Mouse (Mus musculus) cerebellum, postnatal 10 days (tissue): ENCODE measurements around the gene Dtx3.
"Not testable (repeated sequence)": the region's sequence is repeated elsewhere in the genome, so short reads cannot be mapped to it uniquely, and the experiment has no call there.

ENCODE experiments used
- DNase-seq, 2 experiments: peaks; one replicate each; pipeline ENCODE4 v3.0.0; 2021; ENCODE audit warnings: mixed read lengths in 2 of 2

The Dtx3 gene

GRCm38 (mm10) chr10:127204589-127204988 lies 9.1 kb upstream of the Dtx3 start:
- peak in 1 of 2 experiments; percentile 0 for DNase-seq

DNA sequence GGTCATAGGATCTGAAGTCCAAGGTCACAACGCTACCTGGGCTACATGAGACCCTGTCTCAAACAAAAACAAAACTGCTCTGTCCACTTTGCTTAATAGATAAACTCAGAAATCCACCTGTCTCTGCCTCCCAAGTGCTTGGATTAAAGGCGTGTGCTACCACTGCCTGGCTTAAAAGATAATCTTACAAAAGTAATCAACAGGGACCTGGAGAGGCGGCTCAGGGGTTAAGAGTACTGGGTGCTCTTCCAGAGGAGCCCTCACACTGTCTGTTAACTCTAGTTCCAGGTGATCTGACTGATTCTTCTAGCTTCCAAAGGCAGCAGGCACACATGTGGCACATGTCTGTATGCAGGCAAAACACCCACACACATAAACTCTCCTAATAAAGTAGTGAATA lies 7.6 kb upstream of the Dtx3 start:
- DNase-seq = no peak

DNA sequence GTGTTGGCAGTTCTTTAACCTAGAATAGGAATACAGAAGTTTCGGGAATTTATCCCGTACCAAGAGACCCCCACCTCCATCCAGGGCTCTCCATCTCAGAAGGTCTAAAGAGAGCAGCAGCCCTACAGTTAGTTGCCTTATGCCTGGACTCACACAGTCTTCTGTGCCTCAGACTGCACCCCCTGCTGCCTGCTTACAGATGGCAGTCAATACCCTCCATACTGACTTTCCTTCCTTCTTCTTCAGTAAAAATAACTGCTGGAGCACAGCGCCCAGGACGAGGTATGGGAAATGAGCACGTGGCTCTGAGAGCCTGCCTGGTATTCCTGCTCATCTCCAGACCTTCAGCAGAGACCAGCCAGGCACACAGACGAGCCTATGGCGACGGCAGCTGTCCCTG lies 4.8 kb upstream of the Dtx3 start:
- DNase-seq = no peak

- no peak for DNase-seq
Measured at GRCm38 (mm10) chr10:127199474-127199873, 3.9 kb upstream of the Dtx3 start.

DNA sequence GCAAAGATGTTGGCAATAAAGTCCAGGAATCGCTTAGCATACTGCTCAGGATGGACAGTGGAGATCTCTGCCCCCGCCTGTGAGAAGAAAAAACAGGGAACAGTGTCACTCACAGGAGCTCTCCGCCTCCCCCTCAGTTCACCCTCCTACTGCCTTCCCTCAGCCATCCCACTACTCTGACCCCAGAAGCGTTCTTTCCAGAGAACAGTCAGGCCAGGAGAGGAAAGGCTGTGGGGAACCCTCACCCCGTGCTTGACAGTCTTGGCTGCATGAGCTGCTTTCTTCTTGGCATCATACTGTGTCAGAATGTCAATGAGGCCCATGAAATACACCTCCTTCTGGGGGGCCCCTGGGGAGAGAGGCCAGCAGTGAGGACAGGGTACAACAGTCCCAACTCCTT lies 3.5 kb upstream of the Dtx3 start:
- no peak for DNase-seq

DNA sequence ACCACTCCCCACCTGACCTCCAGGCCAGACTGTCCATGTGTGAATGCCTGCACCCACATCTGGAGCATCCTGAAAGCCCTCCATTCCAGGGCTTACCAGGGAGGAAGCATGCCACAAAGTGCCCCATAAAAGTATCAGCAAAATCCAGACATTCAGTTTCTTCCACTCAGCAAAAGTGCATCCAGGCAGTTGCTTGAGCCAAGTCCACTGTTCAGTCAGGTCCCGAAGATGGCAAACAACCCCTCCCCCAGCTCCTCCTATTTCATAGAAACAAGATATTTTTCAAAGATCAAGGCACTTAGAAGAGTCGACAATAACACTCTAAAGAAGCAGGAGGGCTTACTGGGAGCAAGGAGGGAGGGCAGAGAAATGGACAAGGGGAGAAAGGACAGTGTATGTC lies 3.0 kb upstream of the Dtx3 start:
- DNase-seq = no peak

DNA sequence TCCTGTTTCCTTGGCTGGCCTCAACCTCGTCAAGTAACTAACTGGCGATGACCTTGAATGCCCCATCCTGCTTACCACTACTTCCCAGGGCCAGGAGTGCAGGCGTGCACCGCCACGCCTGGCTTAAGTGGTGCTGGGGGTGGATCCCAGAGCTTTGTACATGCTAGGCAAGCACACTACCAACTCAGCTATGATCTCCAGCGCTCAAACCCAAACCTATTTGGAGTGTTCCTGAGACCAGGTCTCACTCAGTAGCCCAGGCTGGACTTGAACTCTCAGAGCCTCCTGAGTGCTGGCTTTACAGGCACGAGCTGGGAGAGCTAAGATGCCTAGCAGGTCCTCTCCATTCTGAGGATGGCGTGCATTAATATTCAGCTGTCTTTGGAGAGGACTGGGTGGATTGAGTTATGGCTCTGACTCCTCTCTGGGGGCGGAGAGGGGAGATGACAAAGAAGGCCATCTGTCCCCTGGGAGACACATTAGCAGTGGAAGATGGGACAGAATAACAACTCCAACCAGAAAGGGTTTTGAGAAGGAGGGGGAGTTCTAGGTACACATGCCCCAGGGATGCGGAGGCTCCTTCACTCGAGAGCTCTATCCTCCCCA lies 2.1 kb upstream of the Dtx3 start:
- peak in 1 of 2 experiments; percentile 0 for DNase-seq

GRCm38 (mm10) chr10:127197104-127197503 lies 1.6 kb upstream of the Dtx3 start:
- peak in 1 of 2 experiments; percentile 16 for DNase-seq

GRCm38 (mm10) chr10:127196392-127196791 lies 864 bp upstream of the Dtx3 start:
- DNase-seq = peak; percentile 79

- peak; percentile 77 to 78 for DNase-seq
Measured at GRCm38 (mm10) chr10:127194428-127195327, 850 bp downstream of the Dtx3 start.

- DNase-seq = peak in 1 of 2 experiments; percentile 8
Measured at GRCm38 (mm10) chr10:127193011-127193410, 2.5 kb downstream of the Dtx3 start.

GRCm38 (mm10) chr10:127192057-127192328 lies 3.5 kb downstream of the Dtx3 start:
- not testable (repeated sequence) for DNase-seq

- DNase-seq = peak in 1 of 2 experiments; percentile 23
Measured at GRCm38 (mm10) chr10:127191191-127192056, 4.1 kb downstream of the Dtx3 start.

DNA sequence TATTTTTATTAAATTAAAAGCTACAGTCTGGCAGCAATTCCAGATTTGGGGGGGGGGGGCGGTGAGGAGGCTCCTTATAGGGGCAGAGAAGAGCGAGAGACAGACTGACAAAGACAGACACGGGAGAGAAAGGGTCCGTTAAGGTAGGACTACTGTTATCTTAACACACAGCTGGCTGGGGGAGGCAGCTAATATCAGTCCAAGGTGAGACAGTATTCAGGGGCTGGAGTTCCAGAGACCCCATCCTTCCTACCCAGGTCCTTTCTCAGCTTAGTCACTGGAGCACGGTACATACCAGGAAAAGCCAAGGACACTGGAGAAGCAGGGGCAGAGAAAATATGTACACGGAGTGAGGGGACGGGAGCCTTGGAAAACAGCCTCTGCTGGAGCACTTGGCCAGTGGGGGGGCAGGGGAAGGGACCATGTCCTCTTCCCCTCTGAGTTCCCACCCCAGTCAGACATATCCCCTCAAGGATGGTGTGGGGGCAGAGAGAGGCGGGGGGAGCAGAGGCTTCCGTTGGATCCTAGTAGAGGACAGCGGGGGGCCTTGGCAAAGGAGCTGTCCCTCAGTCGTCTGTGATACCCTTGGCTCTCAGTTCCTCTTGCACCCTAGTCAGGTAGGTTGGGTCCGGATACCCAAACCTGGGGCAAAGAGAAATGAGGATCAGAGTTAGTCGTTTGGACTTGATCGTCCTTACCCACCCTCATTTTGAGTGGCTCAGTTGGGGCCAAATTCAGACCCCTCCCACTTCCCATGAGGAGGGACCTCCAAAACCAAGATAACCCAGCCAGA lies 4.9 kb downstream of the Dtx3 start:
- DNase-seq = peak in 1 of 2 experiments; percentile 57

- DNase-seq = peak; percentile 69 to 74
Measured at GRCm38 (mm10) chr10:127189651-127190381, 5.7 kb downstream of the Dtx3 start, which contains the start of gene Arhgef25. Arhgef25 (minus strand) TSS chr10:127190083.

- peak; percentile 70 to 73 for DNase-seq
Measured at GRCm38 (mm10) chr10:127189116-127189650, 6.3 kb downstream of the Dtx3 start.

DNA sequence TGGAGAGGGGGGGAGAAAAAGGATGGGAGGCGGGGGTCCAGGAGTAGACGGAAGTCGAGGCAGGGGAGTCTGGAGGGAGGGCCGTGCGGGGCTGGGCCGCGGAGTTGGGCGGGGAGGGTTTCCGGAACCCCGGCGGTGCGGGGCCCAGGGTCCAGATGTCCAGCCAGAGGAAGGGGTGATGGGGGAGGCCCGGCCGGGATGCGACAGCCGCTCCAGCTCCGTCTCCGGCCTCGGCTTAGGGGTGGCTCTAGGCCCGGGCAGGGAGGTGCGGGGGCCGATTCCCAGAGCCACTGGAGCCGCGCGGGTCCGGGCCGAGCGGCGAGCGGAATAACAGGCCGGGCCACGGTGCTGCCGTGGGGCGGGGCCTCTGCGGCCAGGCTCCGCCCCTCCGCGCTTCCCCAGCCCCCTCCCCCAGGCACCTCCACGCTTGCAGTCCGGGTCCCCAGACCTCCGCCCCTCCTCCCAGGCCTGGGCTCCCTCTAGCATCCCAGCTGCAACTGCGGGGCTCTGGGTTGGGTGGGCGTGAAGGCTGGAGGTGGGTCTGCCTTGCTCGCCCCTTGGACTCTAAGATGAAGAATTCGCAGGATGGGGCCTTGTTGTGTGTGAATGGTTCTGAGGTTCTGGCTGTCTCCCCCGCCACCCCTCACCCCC lies 6.9 kb downstream of the Dtx3 start:
- peak; percentile 88 to 91 for DNase-seq

GRCm38 (mm10) chr10:127188079-127188453 lies 7.5 kb downstream of the Dtx3 start:
- DNase-seq = peak in 1 of 2 experiments; percentile 61

- DNase-seq = peak; percentile 69 to 76
Measured at GRCm38 (mm10) chr10:127187371-127188078, 8.0 kb downstream of the Dtx3 start.

- peak in 1 of 2 experiments; percentile 9 for DNase-seq
Measured at GRCm38 (mm10) chr10:127186451-127186850, 9.1 kb downstream of the Dtx3 start.
